Mouse (Mus musculus) hindbrain, embryonic 15.5 days (tissue): Measurements from ENCODE around the gene Eml1. TPM values are rescaled to one million over a fixed set of nuclear protein-coding genes. Genes with fewer than 3 reads are reported as not detected.

Experiments
- ATAC-seq: fragments of 200-750 bp; cut with Nextera tagmentation; 2 replicates; pipeline ENCODE4 v1.8.0; 2017; ENCODE audit warnings: low read depth, moderate number of reproducible peaks, moderate TSS enrichment; ENCODE audit not compliant: low FRiP score
- H3K27ac ChIP-seq: fragments of 300-500 bp; sonication (generic); replicated peaks from 2 replicates; pipeline ENCODE4 v1.5.1; 2015; ENCODE audit warnings: mild to moderate bottlenecking, inconsistent platforms
- H3K27me3 ChIP-seq: fragments of 300-500 bp; sonication (generic); 2 replicates; pipeline ENCODE4 v1.6.1; 2015; ENCODE audit warnings: control low read depth, inconsistent platforms
- H3K36me3 ChIP-seq: fragments of 300-500 bp; sonication (generic); 2 replicates; pipeline ENCODE4 v1.6.1; 2015; ENCODE audit warnings: control low read depth, inconsistent platforms
- H3K4me1 ChIP-seq: fragments of 300-500 bp; sonication (generic); replicated peaks from 2 replicates; pipeline ENCODE4 v1.6.1; 2015; ENCODE audit warnings: control low read depth, inconsistent platforms
- H3K4me2 ChIP-seq: fragments of 300-500 bp; sonication (generic); 2 replicates; pipeline ENCODE4 v1.6.1; 2015; ENCODE audit warnings: moderate library complexity, mild to moderate bottlenecking, inconsistent platforms
- H3K4me3 ChIP-seq: fragments of 300-500 bp; sonication (generic); 2 replicates; pipeline ENCODE4 v1.5.1; 2015; ENCODE audit warnings: mild to moderate bottlenecking, inconsistent platforms
- H3K9ac ChIP-seq: fragments of 300-500 bp; sonication (generic); 2 replicates; pipeline ENCODE4 v1.6.1; 2015; ENCODE audit warnings: inconsistent platforms
- H3K9me3 ChIP-seq: fragments of 300-500 bp; sonication (generic); 2 replicates; pipeline ENCODE4 v1.6.1; 2016; ENCODE audit warnings: control low read depth, inconsistent platforms
- WGBS: fragments of 180-500 bp; shearing (Covaris S2); methylation state at CpG from one replicate; pipeline ENCODE4 v1.1.7; 2015; 5-methylcytosine and 5-hydroxymethylcytosine counted together
- polyA plus RNA-seq: library from polyadenylated mRNA; unstranded; fragments of >200 nt; fragmentation: Nextera tagmentation; extraction: Ambion mirVana; gene quantifications from 2 replicates; pipeline ENCODE4 v1.2.1, GENCODE M21; 2015

The Eml1 gene
- polyA plus RNA-seq, 1 experiment from 2014 or later = 58.2 TPM

- 85% methylated on average over 13 of the region's 13 CpGs for WGBS
- no peaks in the 10 kb centered on the region for H3K36me3 ChIP-seq
These were observed 7.8 kb downstream of the Eml1 start for GRCm38 (mm10) chr12:108378379-108379133.

GRCm38 (mm10) chr12:108386476-108387232, 15.9 kb downstream of the Eml1 start:
- no peak overlapping the region for H3K27ac ChIP-seq

More at GRCm38 (mm10) chr12:108378379-108379133, 7.8 kb downstream of the Eml1 start:
- Histone ChIP-seq H3K27ac (no peak overlapping the region), H3K4me1 (no peaks in the 10 kb centered on the region), H3K4me3 (no peak overlapping the region), H3K9me3 (no peaks in the 10 kb centered on the region), H3K9ac (no peak overlapping the region), H3K27me3 (no peaks in the 10 kb centered on the region), H3K4me2 (no peak overlapping the region)
- no peak for ATAC-seq

GRCm38 (mm10) chr12:108389718-108390117, 19.0 kb downstream of the Eml1 start:
- no peak for ATAC-seq
- no peak overlapping the region for H3K27ac ChIP-seq
- no peaks in the 10 kb centered on the region for H3K9me3 ChIP-seq
- no peak overlapping the region for H3K4me3 ChIP-seq
- H3K4me1 ChIP-seq = peaks cover 21% of the 10 kb centered on the region
- WGBS = 22% methylated on average over 3 of the region's 3 CpGs
- no peak overlapping the region for H3K4me2 ChIP-seq
- no peaks in the 10 kb centered on the region for H3K36me3 ChIP-seq
- H3K9ac ChIP-seq = no peak overlapping the region
- no peaks in the 10 kb centered on the region for H3K27me3 ChIP-seq

More at GRCm38 (mm10) chr12:108386476-108387232, 15.9 kb downstream of the Eml1 start:
- Histone ChIP-seq H3K9ac (no peak overlapping the region), H3K4me3 (no peak overlapping the region), H3K36me3 (no peaks in the 10 kb centered on the region), H3K27me3 (no peaks in the 10 kb centered on the region), H3K4me2 (no peak overlapping the region), H3K4me1 (peaks cover 13% of the 10 kb centered on the region), H3K9me3 (no peaks in the 10 kb centered on the region)
- 34% methylated on average over 13 of the region's 13 CpGs for WGBS
- peak; percentile 45; the same call in 1 of the 2 replicates for ATAC-seq

GRCm38 (mm10) chr12:108392254-108393044, 21.7 kb downstream of the Eml1 start:
- H3K27ac ChIP-seq = no peak overlapping the region
- H3K36me3 ChIP-seq = no peaks in the 10 kb centered on the region
- no peaks in the 10 kb centered on the region for H3K9me3 ChIP-seq
- no peak for ATAC-seq
- no peak overlapping the region for H3K9ac ChIP-seq
- H3K4me3 ChIP-seq = no peak overlapping the region
- no peaks in the 10 kb centered on the region for H3K27me3 ChIP-seq
- H3K4me2 ChIP-seq = no peak overlapping the region
- H3K4me1 ChIP-seq = peaks cover 36% of the 10 kb centered on the region
- 65% methylated on average over 12 of the region's 12 CpGs for WGBS

GRCm38 (mm10) chr12:108393082-108393481, 22.3 kb downstream of the Eml1 start:
- no peak overlapping the region for H3K27ac ChIP-seq
- no peaks in the 10 kb centered on the region for H3K27me3 ChIP-seq
- no peak overlapping the region for H3K4me2 ChIP-seq
- WGBS = 82% methylated on average over 4 of the region's 4 CpGs
- no peaks in the 10 kb centered on the region for H3K9me3 ChIP-seq
- no peak for ATAC-seq
- H3K4me1 ChIP-seq = peaks cover 41% of the 10 kb centered on the region
- H3K9ac ChIP-seq = no peak overlapping the region
- H3K36me3 ChIP-seq = no peaks in the 10 kb centered on the region
- no peak overlapping the region for H3K4me3 ChIP-seq

- Histone ChIP-seq H3K36me3 (no peaks in the 10 kb centered on the region), H3K4me1 (peaks cover 41% of the 10 kb centered on the region), H3K27me3 (no peaks in the 10 kb centered on the region), H3K9ac (no peak overlapping the region), H3K4me2 (no peak overlapping the region), H3K4me3 (no peak overlapping the region), H3K9me3 (no peaks in the 10 kb centered on the region), H3K27ac (no peak overlapping the region)
- ATAC-seq = no peak
- 78% methylated on average over 4 of the region's 4 CpGs for WGBS
These were observed 22.9 kb downstream of the Eml1 start for GRCm38 (mm10) chr12:108393637-108394036.

GRCm38 (mm10) chr12:108394534-108395284, 24.0 kb downstream of the Eml1 start:
- no peaks in the 10 kb centered on the region for H3K9me3 ChIP-seq
- peaks cover 41% of the 10 kb centered on the region for H3K4me1 ChIP-seq
- no peak overlapping the region for H3K9ac ChIP-seq
- no peak for ATAC-seq
- H3K36me3 ChIP-seq = no peaks in the 10 kb centered on the region
- no peaks in the 10 kb centered on the region for H3K27me3 ChIP-seq
- H3K4me3 ChIP-seq = no peak overlapping the region
- H3K4me2 ChIP-seq = no peak overlapping the region
- H3K27ac ChIP-seq = peak overlapping the region; percentile 70; the same call in 1 of the 2 replicates
- 88% methylated on average over 17 of the region's 17 CpGs for WGBS

GRCm38 (mm10) chr12:108395285-108395660, 24.5 kb downstream of the Eml1 start:
- no peak for ATAC-seq
- peak overlapping the region; percentile 70 for H3K27ac ChIP-seq
- H3K4me1 ChIP-seq = peaks cover 41% of the 10 kb centered on the region
- WGBS = 78% methylated on average over 6 of the region's 6 CpGs
- no peak overlapping the region for H3K9ac ChIP-seq
- no peaks in the 10 kb centered on the region for H3K27me3 ChIP-seq
- H3K4me3 ChIP-seq = no peak overlapping the region
- no peaks in the 10 kb centered on the region for H3K36me3 ChIP-seq
- no peak overlapping the region for H3K4me2 ChIP-seq
- H3K9me3 ChIP-seq = no peaks in the 10 kb centered on the region

- Histone ChIP-seq H3K36me3 (no peaks in the 10 kb centered on the region), H3K4me2 (no peak overlapping the region), H3K27me3 (no peaks in the 10 kb centered on the region), H3K9ac (no peak overlapping the region), H3K9me3 (no peaks in the 10 kb centered on the region), H3K27ac (peak overlapping the region; percentile 72), H3K4me3 (no peak overlapping the region), H3K4me1 (peaks cover 41% of the 10 kb centered on the region)
- 54% methylated on average over 11 of the region's 11 CpGs for WGBS
- peak; percentile 94 for ATAC-seq
These were observed 25.6 kb downstream of the Eml1 start for GRCm38 (mm10) chr12:108396081-108396947.

- no peak overlapping the region for H3K4me3 ChIP-seq
- no peak for ATAC-seq
- no peaks in the 10 kb centered on the region for H3K36me3 ChIP-seq
- H3K9me3 ChIP-seq = no peaks in the 10 kb centered on the region
- no peak overlapping the region for H3K4me2 ChIP-seq
- no peaks in the 10 kb centered on the region for H3K27me3 ChIP-seq
- WGBS = 95% methylated on average over 7 of the region's 7 CpGs
- peaks cover 35% of the 10 kb centered on the region for H3K4me1 ChIP-seq
- no peak overlapping the region for H3K9ac ChIP-seq
- H3K27ac ChIP-seq = no peak overlapping the region
These were observed 27.9 kb downstream of the Eml1 start for GRCm38 (mm10) chr12:108398681-108399080.

- Histone ChIP-seq H3K9me3 (no peaks in the 10 kb centered on the region), H3K36me3 (no peaks in the 10 kb centered on the region), H3K9ac (no peak overlapping the region), H3K4me3 (no peak overlapping the region), H3K4me2 (no peak overlapping the region), H3K27me3 (no peaks in the 10 kb centered on the region), H3K27ac (no peak overlapping the region), H3K4me1 (peaks cover 40% of the 10 kb centered on the region)
- WGBS = 85% methylated on average over 8 of the region's 8 CpGs
- no peak for ATAC-seq
These were observed 28.4 kb downstream of the Eml1 start for GRCm38 (mm10) chr12:108399191-108399590.
